Mouse (Mus musculus) stomach, embryonic 16.5 days (tissue): ENCODE measurements around the gene Slc43a2. TPM values are rescaled to one million over a fixed set of nuclear protein-coding genes. Genes with fewer than 3 reads are reported as not detected.

Source experiments
- ATAC-seq: fragments of 200-750 bp; cut with Nextera tagmentation; 2 replicates; pipeline ENCODE4 v1.8.0; 2017; ENCODE audit warnings: moderate number of reproducible peaks, moderate TSS enrichment; ENCODE audit not compliant: insufficient read depth, low FRiP score
- H3K27ac ChIP-seq: fragments of 300-500 bp; sonication (generic); 2 replicates; pipeline ENCODE4 v1.5.1; 2014; ENCODE audit warnings: low read length
- H3K27me3 ChIP-seq: fragments of 300-500 bp; sonication (generic); 2 replicates; pipeline ENCODE4 v1.6.1; 2014; ENCODE audit warnings: low read length, control low read depth, mixed read lengths; ENCODE audit not compliant: control insufficient read depth, insufficient read depth
- H3K36me3 ChIP-seq: fragments of 300-500 bp; sonication (generic); 2 replicates; pipeline ENCODE4 v1.6.1; 2014; ENCODE audit warnings: low read length; ENCODE audit not compliant: control insufficient read depth, insufficient read depth
- H3K4me1 ChIP-seq: fragments of 300-500 bp; sonication (generic); 2 replicates; pipeline ENCODE4 v1.6.1; 2014; ENCODE audit warnings: low read length, control low read depth, mixed read lengths; ENCODE audit not compliant: control insufficient read depth, insufficient read depth
- H3K4me2 ChIP-seq: fragments of 300-500 bp; sonication (generic); 2 replicates; pipeline ENCODE4 v1.6.1; 2014; ENCODE audit warnings: low read depth, low read length, mixed read lengths
- H3K4me3 ChIP-seq: fragments of 300-500 bp; sonication (generic); replicated peaks from 2 replicates; pipeline ENCODE4 v1.5.1; 2014; ENCODE audit warnings: mild to moderate bottlenecking, low read length
- H3K9ac ChIP-seq: fragments of 300-500 bp; sonication (generic); 2 replicates; pipeline ENCODE4 v1.6.1; 2014; ENCODE audit warnings: low read length
- H3K9me3 ChIP-seq: fragments of 300-500 bp; sonication (generic); replicated peaks from 2 replicates; pipeline ENCODE4 v1.6.1; 2016; ENCODE audit warnings: low read length, control low read depth; ENCODE audit not compliant: control insufficient read depth
- WGBS: fragments of 180-500 bp; shearing (Covaris S2); extraction: QIAGEN DNeasy Blood & Tissue Kit; methylation state at CpG from one replicate; pipeline ENCODE4 v1.1.7; 2014; 5-methylcytosine and 5-hydroxymethylcytosine counted together
- polyA plus RNA-seq: library from polyadenylated mRNA; unstranded; fragments of >200 nt; fragmentation: Nextera tagmentation; extraction: Ambion mirVana; gene quantifications from 2 replicates; pipeline ENCODE4 v1.2.1, GENCODE M21; 2015

Gene Slc43a2
- polyA plus RNA-seq, 1 experiment from 2014 or later, result 5.0 TPM

GRCm38 (mm10) chr11:75509741-75510626, 21.5 kb upstream of the Slc43a2 start, which contains the start of gene Rilp:
Rilp (plus strand) TSS chr11:75510094.
- Histone ChIP-seq H3K4me2 (peak within 1 kb of the TSS; percentile 87), H3K4me3 (peak within 1 kb of the TSS; percentile 54), H3K27ac (peak within 1 kb of the TSS; percentile 79), H3K4me1 (peaks cover 15% of the 10 kb centered on the region), H3K27me3 (no peaks in the 10 kb centered on the region), H3K9me3 (no peaks in the 10 kb centered on the region), H3K36me3 (peaks cover 30% of the 10 kb centered on the region), H3K9ac (peak within 1 kb of the TSS; percentile 81)
- peak; percentile 77 for ATAC-seq
- 2% methylated on average over 43 of the region's 43 CpGs for WGBS

DNA sequence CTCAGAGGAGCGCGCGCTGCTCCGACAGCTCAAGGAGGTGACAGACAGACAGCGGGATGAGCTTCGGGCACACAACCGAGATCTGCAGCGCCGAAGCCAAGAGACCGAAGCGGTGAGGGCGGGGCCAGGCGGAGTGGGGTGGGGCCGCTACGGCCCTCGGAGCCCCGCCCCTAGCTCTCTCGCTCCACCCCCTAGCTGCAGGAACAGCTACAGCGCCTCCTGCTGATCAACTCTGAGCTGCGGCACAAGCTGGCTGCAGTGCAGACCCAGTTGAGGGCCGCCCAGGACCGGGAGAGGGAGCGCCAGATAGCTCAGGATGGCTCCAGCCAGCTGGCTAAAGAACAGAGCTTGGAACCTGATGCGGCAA, 20.9 kb upstream of the Slc43a2 start:
- Histone ChIP-seq H3K27ac (peak overlapping the region; percentile 79), H3K9ac (peak overlapping the region; percentile 81), H3K4me2 (peak overlapping the region; percentile 87), H3K4me3 (peak overlapping the region; percentile 54), H3K4me1 (peaks cover 15% of the 10 kb centered on the region), H3K9me3 (no peaks in the 10 kb centered on the region), H3K36me3 (peaks cover 27% of the 10 kb centered on the region), H3K27me3 (no peaks in the 10 kb centered on the region)
- ATAC-seq, result peak; percentile 86
- 2% methylated on average over 22 of the region's 24 CpGs for WGBS

DNA sequence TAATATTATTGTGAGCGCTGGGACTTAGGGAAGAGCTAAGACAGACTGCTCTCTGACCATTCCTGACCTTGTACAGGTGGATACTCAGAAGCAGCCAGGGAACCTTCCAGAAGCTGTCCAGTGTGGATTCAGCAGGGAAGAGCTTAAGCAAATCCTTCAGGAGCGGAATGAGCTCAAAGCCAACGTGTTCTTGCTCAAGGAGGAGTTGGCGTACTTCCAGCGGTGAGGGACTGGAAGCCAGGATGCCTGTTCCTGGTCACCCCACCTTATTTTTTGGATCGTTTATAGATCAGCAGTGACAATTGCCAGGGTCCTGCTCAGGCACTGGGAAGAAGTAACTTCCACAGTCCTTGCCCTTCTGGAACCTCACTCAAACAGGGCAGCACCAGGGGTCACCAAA, 20.3 kb upstream of the Slc43a2 start:
- Histone ChIP-seq H3K36me3 (peaks cover 21% of the 10 kb centered on the region), H3K4me3 (no peak overlapping the region), H3K4me1 (peaks cover 15% of the 10 kb centered on the region), H3K27ac (no peak overlapping the region; the same call in 1 of the 2 replicates), H3K27me3 (no peaks in the 10 kb centered on the region), H3K9ac (peak overlapping the region; percentile 48; the same call in 1 of the 2 replicates), H3K9me3 (no peaks in the 10 kb centered on the region), H3K4me2 (no peak overlapping the region)
- 77% methylated on average over 6 of the region's 6 CpGs for WGBS
- ATAC-seq, result no peak

GRCm38 (mm10) chr11:75512301-75513018, 19.0 kb upstream of the Slc43a2 start:
- ATAC-seq, result no peak

GRCm38 (mm10) chr11:75513336-75513735, 18.2 kb upstream of the Slc43a2 start, which contains the start of gene Scarf1:
Scarf1 (plus strand) TSS chr11:75513540.
- no peak for ATAC-seq
- WGBS, result 58% methylated on average over 8 of the region's 8 CpGs
- Histone ChIP-seq H3K27me3 (no peaks in the 10 kb centered on the region), H3K4me2 (0 out of 2 replicates have a peak within 1 kb of the TSS, but pooled peaks have one; percentile 6), H3K36me3 (peaks cover 7% of the 10 kb centered on the region), H3K4me1 (peaks cover 15% of the 10 kb centered on the region), H3K9me3 (no peaks in the 10 kb centered on the region), H3K4me3 (peak within 1 kb of the TSS; percentile 6; the same call in 1 of the 2 replicates), H3K27ac (no peak within 1 kb of the TSS), H3K9ac (peak within 1 kb of the TSS; percentile 40; the same call in 1 of the 2 replicates)

More at GRCm38 (mm10) chr11:75512301-75513018, 19.0 kb upstream of the Slc43a2 start:
- Histone ChIP-seq H3K4me1 (peaks cover 15% of the 10 kb centered on the region), H3K9me3 (no peaks in the 10 kb centered on the region), H3K27me3 (no peaks in the 10 kb centered on the region), H3K9ac (no peak overlapping the region), H3K4me3 (no peak overlapping the region), H3K27ac (no peak overlapping the region), H3K4me2 (no peak overlapping the region), H3K36me3 (peaks cover 15% of the 10 kb centered on the region)
- 84% methylated on average over 9 of the region's 9 CpGs for WGBS

DNA sequence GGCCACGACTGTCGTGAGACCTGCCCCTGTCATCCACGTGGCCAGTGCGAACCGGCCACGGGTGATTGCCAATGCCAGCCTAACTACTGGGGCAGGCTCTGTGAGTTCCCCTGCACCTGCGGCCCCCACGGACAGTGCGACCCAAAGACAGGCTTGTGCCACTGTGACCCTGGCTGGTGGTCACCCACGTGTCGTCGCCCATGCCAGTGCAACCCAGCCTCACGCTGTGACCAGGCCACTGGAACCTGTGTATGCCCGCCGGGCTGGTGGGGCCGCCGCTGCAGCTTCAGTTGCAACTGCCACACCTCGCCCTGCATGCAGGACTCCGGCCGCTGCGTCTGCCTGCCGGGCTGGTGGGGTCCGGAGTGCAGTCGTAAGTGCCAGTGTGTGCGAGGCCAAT, 16.3 kb upstream of the Slc43a2 start:
- H3K4me1 ChIP-seq, result no peaks in the 10 kb centered on the region; the same call in 1 of the 2 replicates
- no peak overlapping the region for H3K27ac ChIP-seq
- H3K27me3 ChIP-seq, result no peaks in the 10 kb centered on the region
- no peak for ATAC-seq
- no peaks in the 10 kb centered on the region for H3K9me3 ChIP-seq
- H3K36me3 ChIP-seq, result no peaks in the 10 kb centered on the region
- 94% methylated on average over 25 of the region's 25 CpGs for WGBS
- H3K4me3 ChIP-seq, result no peak overlapping the region
- no peak overlapping the region for H3K4me2 ChIP-seq
- no peak overlapping the region for H3K9ac ChIP-seq

DNA sequence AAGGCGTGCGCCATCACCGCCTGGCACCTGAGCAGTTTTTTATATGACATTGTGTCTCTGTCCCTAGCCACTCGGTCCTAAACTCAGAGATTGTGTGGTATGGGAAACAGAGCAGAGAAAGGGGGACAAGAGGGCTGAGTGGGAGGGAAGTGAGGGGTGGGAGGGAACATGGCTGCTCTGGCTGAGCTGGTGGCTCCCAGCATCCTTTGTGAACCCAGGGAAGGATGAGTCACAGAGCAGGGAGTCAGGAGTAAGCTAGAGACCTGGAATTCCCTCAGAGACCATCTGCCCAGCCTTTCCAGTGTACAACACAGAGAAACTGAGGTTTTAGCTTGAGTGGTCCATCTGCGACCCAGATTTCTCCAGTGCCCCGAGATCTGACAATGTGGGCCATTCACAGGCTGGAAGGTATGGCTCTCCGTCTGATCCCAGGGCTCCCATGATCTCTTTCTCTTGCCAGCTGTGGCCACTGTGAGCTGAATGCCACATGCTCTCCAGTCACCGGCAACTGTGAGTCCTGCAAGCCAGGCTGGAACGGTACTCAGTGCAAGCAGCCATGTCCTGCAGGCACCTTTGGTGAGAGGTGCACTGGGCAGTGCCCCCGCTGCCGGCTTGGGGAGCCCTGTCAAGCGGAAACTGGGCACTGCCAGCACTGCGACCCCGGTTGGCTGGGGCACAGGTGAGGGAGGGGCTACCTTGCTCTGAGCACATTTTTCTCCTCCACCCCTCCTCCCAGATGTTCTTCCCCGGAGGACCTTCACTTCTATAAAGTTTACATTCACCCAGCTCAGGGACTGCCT, 11.5 kb upstream of the Slc43a2 start:
- no peak overlapping the region for H3K4me3 ChIP-seq
- no peak for ATAC-seq
- no peaks in the 10 kb centered on the region for H3K36me3 ChIP-seq
- H3K4me2 ChIP-seq, result no peak overlapping the region
- H3K9ac ChIP-seq, result no peak overlapping the region
- H3K27me3 ChIP-seq, result no peaks in the 10 kb centered on the region
- H3K27ac ChIP-seq, result no peak overlapping the region
- 66% methylated on average over 15 of the region's 15 CpGs for WGBS
- no peaks in the 10 kb centered on the region for H3K9me3 ChIP-seq
- no peaks in the 10 kb centered on the region for H3K4me1 ChIP-seq

GRCm38 (mm10) chr11:75521609-75522008, 9.9 kb upstream of the Slc43a2 start:
- H3K4me2 ChIP-seq, result no peak overlapping the region
- H3K9ac ChIP-seq, result no peak overlapping the region
- H3K27ac ChIP-seq, result no peak overlapping the region
- no peaks in the 10 kb centered on the region for H3K36me3 ChIP-seq
- H3K27me3 ChIP-seq, result no peaks in the 10 kb centered on the region
- WGBS, result 81% methylated on average over 4 of the region's 4 CpGs
- no peaks in the 10 kb centered on the region for H3K4me1 ChIP-seq
- no peak for ATAC-seq
- H3K9me3 ChIP-seq, result no peaks in the 10 kb centered on the region
- H3K4me3 ChIP-seq, result no peak overlapping the region
